In the genomic region with DNA sequence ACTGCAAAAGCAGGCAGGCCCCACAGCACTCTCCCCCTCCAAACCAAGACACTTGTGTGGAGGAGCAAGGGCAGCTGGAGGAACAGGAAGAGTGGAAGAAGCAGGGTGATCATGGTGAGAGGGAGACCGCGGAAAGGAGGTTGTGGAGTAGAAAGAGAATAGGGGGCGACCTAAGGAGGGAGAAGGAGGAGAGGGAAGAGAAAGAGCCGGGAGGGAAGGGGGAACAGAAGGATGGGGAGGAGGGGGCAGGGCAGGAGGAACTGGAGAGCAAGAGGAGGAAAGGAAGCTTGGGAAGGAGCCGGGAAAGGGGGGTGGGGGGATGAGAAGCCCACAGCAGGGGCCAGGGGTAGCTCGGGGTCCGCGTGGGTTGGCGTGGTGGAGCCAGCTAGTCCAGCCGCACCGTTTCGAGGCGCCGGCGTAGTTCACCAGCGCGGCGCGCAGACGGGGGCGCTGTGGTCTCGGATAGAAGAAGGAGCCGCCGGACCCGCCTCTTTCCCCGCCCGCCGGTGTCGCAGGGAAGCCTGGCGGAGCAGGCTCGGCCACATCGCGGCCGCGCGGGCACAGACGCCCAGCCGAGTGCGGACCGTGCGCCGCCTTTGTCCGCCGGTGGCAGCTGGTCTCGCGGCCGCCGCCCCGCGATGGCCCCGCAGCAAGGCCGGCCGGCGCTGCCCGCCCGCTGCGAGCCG, we compare ENCODE assay signal across 7 mouse cellular contexts. TPM values are rescaled to one million over a fixed set of nuclear protein-coding genes. Genes with fewer than 3 reads are reported as not detected.
A peak's percentile ranks its signal among the peaks of the same experiment; 100 is the strongest.
DNase-seq lines count a peak whose midpoint lies in the region; ATAC-seq and TF ChIP-seq lines count a peak whose summit lies in the region.

Gene Rhou (plus strand): TSS at position 622 of the 686 bp plus-strand sequence.

- H3K9ac ChIP-seq in limb, embryonic 12.5 days (replicated peaks) = peak within 1 kb of the TSS; percentile 90
- H3K9ac ChIP-seq in midbrain, embryonic 15.5 days = peak within 1 kb of the TSS; percentile 86

- under 1% methylated on average over 58 of the region's 58 CpGs for WGBS in embryonic facial prominence, embryonic 10.5 days
- under 1% methylated on average over 37 of the region's 58 CpGs for WGBS in limb, embryonic 12.5 days
- WGBS in midbrain, embryonic 15.5 days = under 1% methylated on average over 53 of the region's 58 CpGs
- WGBS in spleen, adult 2 months = under 1% methylated on average over 57 of the region's 58 CpGs

- H3K9me3 ChIP-seq in embryonic facial prominence, embryonic 10.5 days = no peaks in the 10 kb centered on the region
- no peaks in the 10 kb centered on the region for H3K9me3 ChIP-seq in limb, embryonic 12.5 days
- no peaks in the 10 kb centered on the region for H3K9me3 ChIP-seq in midbrain, embryonic 15.5 days

- H3K4me1 ChIP-seq in embryonic facial prominence, embryonic 10.5 days = peaks cover 39% of the 10 kb centered on the region
- peaks cover 23% of the 10 kb centered on the region for H3K4me1 ChIP-seq in limb, embryonic 12.5 days (replicated peaks)
- H3K4me1 ChIP-seq in midbrain, embryonic 15.5 days = peaks cover 20% of the 10 kb centered on the region
- H3K4me1 ChIP-seq in spleen, adult 2 months (ENCODE audit: control insufficient read depth, insufficient read depth, insufficient read length) = no peaks in the 10 kb centered on the region

- no peak for TF ChIP-seq CTCF in spleen, adult 2 months (IDR thresholded peaks at IDR 0.05; ENCODE audit: extremely low read depth, insufficient read depth, insufficient read length, insufficient replicate concordance)

- peak; percentile 81 for ATAC-seq in limb, embryonic 12.5 days (ENCODE audit: insufficient number of reproducible peaks, insufficient read depth, low FRiP score, low TSS enrichment, low read depth)
- peak; percentile 95 for ATAC-seq in midbrain, embryonic 15.5 days (replicated peaks)

- peak within 1 kb of the TSS; percentile 94 for H3K27ac ChIP-seq in embryonic facial prominence, embryonic 10.5 days (replicated peaks)
- H3K27ac ChIP-seq in limb, embryonic 12.5 days = peak within 1 kb of the TSS; percentile 92
- H3K27ac ChIP-seq in midbrain, embryonic 15.5 days = peak within 1 kb of the TSS; percentile 94
- no peak within 1 kb of the TSS for H3K27ac ChIP-seq in spleen, adult 2 months (ENCODE audit: insufficient read depth, low read length)

- H3K36me3 ChIP-seq in embryonic facial prominence, embryonic 10.5 days (replicated peaks) = peaks cover 26% of the 10 kb centered on the region
- peaks cover 23% of the 10 kb centered on the region for H3K36me3 ChIP-seq in limb, embryonic 12.5 days
- peaks cover 11% of the 10 kb centered on the region; the same call in 1 of the 2 replicates for H3K36me3 ChIP-seq in midbrain, embryonic 15.5 days (replicated peaks)
- H3K36me3 ChIP-seq in spleen, adult 2 months (ENCODE audit: control insufficient read depth, insufficient read depth, low read length) = no peaks in the 10 kb centered on the region

- H3K27me3 ChIP-seq in embryonic facial prominence, embryonic 10.5 days (replicated peaks; ENCODE audit: low read depth, poor library complexity, severe bottlenecking) = peaks cover 4% of the 10 kb centered on the region; the same call in 1 of the 2 replicates
- H3K27me3 ChIP-seq in limb, embryonic 12.5 days = no peaks in the 10 kb centered on the region
- no peaks in the 10 kb centered on the region for H3K27me3 ChIP-seq in midbrain, embryonic 15.5 days (replicated peaks)
- H3K27me3 ChIP-seq in spleen, adult 2 months (ENCODE audit: control insufficient read depth, insufficient read depth, low read length) = peaks cover 14% of the 10 kb centered on the region

- peak within 1 kb of the TSS; percentile 63 for H3K4me2 ChIP-seq in limb, embryonic 12.5 days
- H3K4me2 ChIP-seq in midbrain, embryonic 15.5 days = peak within 1 kb of the TSS; percentile 54

- peak; percentile 97 for DNase-seq in adrenal gland, postnatal 25 days
- DNase-seq in embryonic facial prominence, embryonic 10.5 days (ENCODE audit: low spot score) = peak; percentile 95
- DNase-seq in heart, adult 18-20 months = peak; percentile 93 to 95
- peak; percentile 83 to 91 for DNase-seq in kidney, adult 8-10 months
- peak in 1 of 2 experiments; percentile 46 for DNase-seq in spleen, adult 2 months (ENCODE audit: low read depth in 1 of 2, low spot score in 2 of 2)

- no peak for TF ChIP-seq POLR2A in spleen, adult 2 months (IDR thresholded peaks at IDR 0.05; ENCODE audit: low read depth, low read length)

- H3K4me3 ChIP-seq in embryonic facial prominence, embryonic 10.5 days = peak within 1 kb of the TSS; percentile 77
- H3K4me3 ChIP-seq in limb, embryonic 12.5 days (replicated peaks) = peak within 1 kb of the TSS; percentile 74
- peak within 1 kb of the TSS; percentile 92 for H3K4me3 ChIP-seq in midbrain, embryonic 15.5 days
- H3K4me3 ChIP-seq in spleen, adult 2 months (ENCODE audit: extremely low read depth, insufficient read depth, insufficient read length) = peak within 1 kb of the TSS; percentile 48; the same call in 1 of the 2 replicates

RNA-seq across cellular contexts. Expression of gene Rhou, which starts in this region (rescaled TPM):
- 28.8 and 39.2 TPM in 2 replicates for total RNA-seq in adrenal gland, postnatal 25 days (2021)
- 6.2 and 6.3 TPM in 2 replicates for polyA plus RNA-seq in embryonic facial prominence, embryonic 10.5 days (2016; fragmentation: Nextera tagmentation; extraction: Ambion mirVana)
- total RNA-seq in heart, adult 18-20 months (2021) = 1 to 10 TPM; 6.3 to 8.9 TPM
- polyA plus RNA-seq in limb, embryonic 12.5 days (2016; fragmentation: Nextera tagmentation; extraction: Ambion mirVana) = 7.3 and 8.9 TPM in 2 replicates
- polyA plus RNA-seq in midbrain, embryonic 15.5 days (2015; fragmentation: Nextera tagmentation; extraction: Ambion mirVana) = 11.3 and 11.8 TPM in 2 replicates
- polyA plus RNA-seq in spleen, adult 2 months (2012; rRNA removed) = 1.2 TPM in 2 replicates
